Mouse (Mus musculus): ENCODE results near the gene Serpinc1. TPM values are rescaled to one million over a fixed set of nuclear protein-coding genes. Genes with fewer than 3 reads are reported as not detected.

Gene Serpinc1
- polyA plus RNA-seq (2012; fragmentation: generic; extraction: Trizol): 0.21 TPM
- long read RNA-seq, experiment 1: 0 reads
- long read RNA-seq, experiment 2: 0 reads

GRCm38 (mm10) chr1:160978071-160978735 is at the start of gene Serpinc1:
TSS of gene Serpinc1 (plus strand) at chr1:160978585.
- no peak within 1 kb of the TSS for H3K4me3 ChIP-seq (ENCODE audit: insufficient read depth, poor library complexity, severe bottlenecking)
- TF ChIP-seq MYOD1 (IDR thresholded peaks at IDR 0.05; ENCODE audit: control insufficient read depth, insufficient read length, low read depth) (no peak), MAX (IDR thresholded peaks at IDR 0.05) (no peak), CTCF (IDR thresholded peaks at IDR 0.05; ENCODE audit: control insufficient read depth, insufficient read depth, insufficient read length) (no peak), USF1 (IDR thresholded peaks at IDR 0.05; ENCODE audit: low read depth) (no peak), MYOG (IDR thresholded peaks at IDR 0.05; ENCODE audit: control insufficient read depth, extremely low read depth, insufficient read length) (no peak), FOSL1 (IDR thresholded peaks at IDR 0.05; ENCODE audit: insufficient read depth, low read length, poor library complexity, severe bottlenecking) (no peak), CEBPB (IDR thresholded peaks at IDR 0.05; ENCODE audit: low read depth) (no peak)
- H3K36me3 ChIP-seq (ENCODE audit: control insufficient read depth, insufficient read depth): peaks cover 13% of the 10 kb centered on the region
- H3K79me2 ChIP-seq (ENCODE audit: control insufficient read depth, insufficient read depth): no peaks in the 10 kb centered on the region
- H3K79me3 ChIP-seq (ENCODE audit: low read depth): no peaks in the 10 kb centered on the region
- H3K27me3 ChIP-seq (ENCODE audit: control insufficient read depth, insufficient read depth, insufficient read length): no peaks in the 10 kb centered on the region
- H3ac ChIP-seq (ENCODE audit: control insufficient read depth, insufficient read length, low read depth): no peak within 1 kb of the TSS

GRCm38 (mm10) chr1:160931320-160931719 is 47.1 kb upstream of the Serpinc1 start:
- Histone ChIP-seq H3K27me3 (ENCODE audit: control insufficient read depth, insufficient read depth, insufficient read length) (no peaks in the 10 kb centered on the region), H3K4me3 (ENCODE audit: insufficient read depth, poor library complexity, severe bottlenecking) (no peak overlapping the region), H3K79me2 (ENCODE audit: control insufficient read depth, insufficient read depth) (peaks cover 58% of the 10 kb centered on the region), H3K79me3 (ENCODE audit: low read depth) (peaks cover 36% of the 10 kb centered on the region), H3ac (ENCODE audit: control insufficient read depth, insufficient read length, low read depth) (no peak overlapping the region), H3K36me3 (ENCODE audit: control insufficient read depth, insufficient read depth) (peaks cover 47% of the 10 kb centered on the region)
- no peak for TF ChIP-seq FOSL1 (IDR thresholded peaks at IDR 0.05; ENCODE audit: insufficient read depth, low read length, poor library complexity, severe bottlenecking)
- no peak for TF ChIP-seq MAX (IDR thresholded peaks at IDR 0.05)
- TF ChIP-seq MYOD1 (IDR thresholded peaks at IDR 0.05; ENCODE audit: control insufficient read depth, insufficient read length, low read depth): no peak
- TF ChIP-seq USF1 (IDR thresholded peaks at IDR 0.05; ENCODE audit: low read depth): no peak
- no peak for TF ChIP-seq CTCF (IDR thresholded peaks at IDR 0.05; ENCODE audit: control insufficient read depth, insufficient read depth, insufficient read length)
- TF ChIP-seq MYOG (IDR thresholded peaks at IDR 0.05; ENCODE audit: control insufficient read depth, extremely low read depth, insufficient read length): no peak

GRCm38 (mm10) chr1:160933896-160934482 is 44.4 kb upstream of the Serpinc1 start:
- Histone ChIP-seq H3ac (ENCODE audit: control insufficient read depth, insufficient read length, low read depth) (no peak overlapping the region), H3K79me2 (ENCODE audit: control insufficient read depth, insufficient read depth) (peaks cover 31% of the 10 kb centered on the region), H3K36me3 (ENCODE audit: control insufficient read depth, insufficient read depth) (peaks cover 69% of the 10 kb centered on the region), H3K27me3 (ENCODE audit: control insufficient read depth, insufficient read depth, insufficient read length) (no peaks in the 10 kb centered on the region), H3K79me3 (ENCODE audit: low read depth) (peaks cover 14% of the 10 kb centered on the region), H3K4me3 (ENCODE audit: insufficient read depth, poor library complexity, severe bottlenecking) (no peak overlapping the region)
- TF ChIP-seq MYOD1 (IDR thresholded peaks at IDR 0.05; ENCODE audit: control insufficient read depth, insufficient read length, low read depth) (no peak), CTCF (IDR thresholded peaks at IDR 0.05; ENCODE audit: control insufficient read depth, insufficient read depth, insufficient read length) (no peak), CEBPB (IDR thresholded peaks at IDR 0.05; ENCODE audit: low read depth) (no peak), USF1 (IDR thresholded peaks at IDR 0.05; ENCODE audit: low read depth) (no peak), MYOG (IDR thresholded peaks at IDR 0.05; ENCODE audit: control insufficient read depth, extremely low read depth, insufficient read length) (no peak), FOSL1 (IDR thresholded peaks at IDR 0.05; ENCODE audit: insufficient read depth, low read length, poor library complexity, severe bottlenecking) (no peak), MAX (IDR thresholded peaks at IDR 0.05) (no peak)

- H3K27me3 ChIP-seq (ENCODE audit: control insufficient read depth, insufficient read depth, insufficient read length): no peaks in the 10 kb centered on the region
- peaks cover 77% of the 10 kb centered on the region for H3K36me3 ChIP-seq (ENCODE audit: control insufficient read depth, insufficient read depth)
These were observed 42.8 kb upstream of the Serpinc1 start for GRCm38 (mm10) chr1:160935551-160935950.

GRCm38 (mm10) chr1:160963199-160963598 is 15.2 kb upstream of the Serpinc1 start:
- Histone ChIP-seq H3K27me3 (ENCODE audit: control insufficient read depth, insufficient read depth, insufficient read length) (no peaks in the 10 kb centered on the region), H3K36me3 (ENCODE audit: control insufficient read depth, insufficient read depth) (peaks cover 85% of the 10 kb centered on the region), H3K79me2 (ENCODE audit: control insufficient read depth, insufficient read depth) (no peaks in the 10 kb centered on the region), H3ac (ENCODE audit: control insufficient read depth, insufficient read length, low read depth) (no peak overlapping the region), H3K79me3 (ENCODE audit: low read depth) (no peaks in the 10 kb centered on the region), H3K4me3 (ENCODE audit: insufficient read depth, poor library complexity, severe bottlenecking) (no peak overlapping the region)
- TF ChIP-seq MYOG (IDR thresholded peaks at IDR 0.05; ENCODE audit: control insufficient read depth, extremely low read depth, insufficient read length) (no peak), MAX (IDR thresholded peaks at IDR 0.05) (no peak), MYOD1 (IDR thresholded peaks at IDR 0.05; ENCODE audit: control insufficient read depth, insufficient read length, low read depth) (no peak), CEBPB (IDR thresholded peaks at IDR 0.05; ENCODE audit: low read depth) (no peak), CTCF (IDR thresholded peaks at IDR 0.05; ENCODE audit: control insufficient read depth, insufficient read depth, insufficient read length) (no peak), FOSL1 (IDR thresholded peaks at IDR 0.05; ENCODE audit: insufficient read depth, low read length, poor library complexity, severe bottlenecking) (no peak), USF1 (IDR thresholded peaks at IDR 0.05; ENCODE audit: low read depth) (no peak)

More at GRCm38 (mm10) chr1:160935551-160935950, 42.8 kb upstream of the Serpinc1 start:
- peaks cover 18% of the 10 kb centered on the region for H3K79me2 ChIP-seq (ENCODE audit: control insufficient read depth, insufficient read depth)
- TF ChIP-seq FOSL1 (IDR thresholded peaks at IDR 0.05; ENCODE audit: insufficient read depth, low read length, poor library complexity, severe bottlenecking): no peak
- TF ChIP-seq USF1 (IDR thresholded peaks at IDR 0.05; ENCODE audit: low read depth): no peak
- TF ChIP-seq CEBPB (IDR thresholded peaks at IDR 0.05; ENCODE audit: low read depth): no peak
- H3ac ChIP-seq (ENCODE audit: control insufficient read depth, insufficient read length, low read depth): no peak overlapping the region
- H3K4me3 ChIP-seq (ENCODE audit: insufficient read depth, poor library complexity, severe bottlenecking): no peak overlapping the region
- peaks cover 11% of the 10 kb centered on the region for H3K79me3 ChIP-seq (ENCODE audit: low read depth)

All from C2C12 (cell line).